Mouse (Mus musculus): ENCODE measurements around the gene Haus6. TPM values are rescaled to one million over a fixed set of nuclear protein-coding genes. Genes with fewer than 3 reads are reported as not detected.

Haus6 gene
- polyA plus RNA-seq, 1 experiment from 2014 or later: 32.6 TPM

GRCm38 (mm10) chr4:86561061-86561460 is 50.8 kb downstream of the Haus6 start:
- H3K27me3 ChIP-seq (ENCODE audit: control insufficient read depth, insufficient read depth, low read length): no peaks in the 10 kb centered on the region
- ATAC-seq (replicated peaks; ENCODE audit: insufficient number of reproducible peaks, low FRiP score, low TSS enrichment, low read depth): no peak
- WGBS: 98% methylated on average over 3 of the region's 3 CpGs

GRCm38 (mm10) chr4:86559006-86559405 is 52.8 kb downstream of the Haus6 start:
- H3K4me2 ChIP-seq (ENCODE audit: low read depth, low read length): no peak overlapping the region
- DNase-seq (ENCODE audit: low spot score) (no peak), ATAC-seq (replicated peaks; ENCODE audit: insufficient number of reproducible peaks, low FRiP score, low TSS enrichment, low read depth) (no peak)
- WGBS: 61% methylated on average over 4 of the region's 4 CpGs
- H3K36me3 ChIP-seq (replicated peaks; ENCODE audit: control insufficient read depth, insufficient read depth, low read depth, low read length): no peaks in the 10 kb centered on the region
- no peaks in the 10 kb centered on the region for H3K9me3 ChIP-seq (replicated peaks; ENCODE audit: control insufficient read depth, low read length)
- H3K27me3 ChIP-seq (ENCODE audit: control insufficient read depth, insufficient read depth, low read length): no peaks in the 10 kb centered on the region
- no peak overlapping the region for H3K9ac ChIP-seq (replicated peaks; ENCODE audit: low read length)
- no peak overlapping the region for H3K27ac ChIP-seq (replicated peaks; ENCODE audit: low read depth, low read length)
- H3K4me1 ChIP-seq (ENCODE audit: control insufficient read depth, insufficient read depth, low read length): no peaks in the 10 kb centered on the region
- no peak overlapping the region for H3K4me3 ChIP-seq (ENCODE audit: low read depth, low read length)

More at GRCm38 (mm10) chr4:86561061-86561460, 50.8 kb downstream of the Haus6 start:
- DNase-seq (ENCODE audit: low spot score): no peak
- H3K9ac ChIP-seq (replicated peaks; ENCODE audit: low read length): no peak overlapping the region
- no peaks in the 10 kb centered on the region for H3K9me3 ChIP-seq (replicated peaks; ENCODE audit: control insufficient read depth, low read length)
- H3K4me2 ChIP-seq (ENCODE audit: low read depth, low read length): no peak overlapping the region
- no peaks in the 10 kb centered on the region for H3K4me1 ChIP-seq (ENCODE audit: control insufficient read depth, insufficient read depth, low read length)
- no peak overlapping the region for H3K4me3 ChIP-seq (ENCODE audit: low read depth, low read length)
- no peaks in the 10 kb centered on the region for H3K36me3 ChIP-seq (replicated peaks; ENCODE audit: control insufficient read depth, insufficient read depth, low read depth, low read length)
- no peak overlapping the region for H3K27ac ChIP-seq (replicated peaks; ENCODE audit: low read depth, low read length)

- DNase-seq (ENCODE audit: low spot score) (no peak), ATAC-seq (replicated peaks; ENCODE audit: insufficient number of reproducible peaks, low FRiP score, low TSS enrichment, low read depth) (no peak)
- Histone ChIP-seq H3K4me3 (ENCODE audit: low read depth, low read length) (no peak within 1 kb of the TSS), H3K4me1 (ENCODE audit: control insufficient read depth, insufficient read depth, low read length) (no peaks in the 10 kb centered on the region), H3K9ac (replicated peaks; ENCODE audit: low read length) (no peak within 1 kb of the TSS), H3K27me3 (ENCODE audit: control insufficient read depth, insufficient read depth, low read length) (no peaks in the 10 kb centered on the region), H3K4me2 (ENCODE audit: low read depth, low read length) (no peak within 1 kb of the TSS), H3K27ac (replicated peaks; ENCODE audit: low read depth, low read length) (no peak within 1 kb of the TSS), H3K9me3 (replicated peaks; ENCODE audit: control insufficient read depth, low read length) (no peaks in the 10 kb centered on the region), H3K36me3 (replicated peaks; ENCODE audit: control insufficient read depth, insufficient read depth, low read depth, low read length) (no peaks in the 10 kb centered on the region)
- WGBS: 91% methylated on average over 7 of the region's 7 CpGs
Observed at GRCm38 (mm10) chr4:86558228-86558627, 53.6 kb downstream of the Haus6 start, which contains the start of gene Saxo1. Saxo1 (minus strand) TSS chr4:86558328.

- Histone ChIP-seq H3K9me3 (replicated peaks; ENCODE audit: control insufficient read depth, low read length) (no peaks in the 10 kb centered on the region), H3K27ac (replicated peaks; ENCODE audit: low read depth, low read length) (no peak overlapping the region), H3K27me3 (ENCODE audit: control insufficient read depth, insufficient read depth, low read length) (no peaks in the 10 kb centered on the region), H3K36me3 (replicated peaks; ENCODE audit: control insufficient read depth, insufficient read depth, low read depth, low read length) (no peaks in the 10 kb centered on the region), H3K4me3 (ENCODE audit: low read depth, low read length) (no peak overlapping the region), H3K9ac (replicated peaks; ENCODE audit: low read length) (no peak overlapping the region), H3K4me1 (ENCODE audit: control insufficient read depth, insufficient read depth, low read length) (no peaks in the 10 kb centered on the region), H3K4me2 (ENCODE audit: low read depth, low read length) (no peak overlapping the region)
- ATAC-seq (replicated peaks; ENCODE audit: insufficient number of reproducible peaks, low FRiP score, low TSS enrichment, low read depth) (no peak), DNase-seq (ENCODE audit: low spot score) (no peak)
- WGBS: 65% methylated on average over 7 of the region's 7 CpGs
Observed at GRCm38 (mm10) chr4:86557371-86557770, 54.5 kb downstream of the Haus6 start.

- no peaks in the 10 kb centered on the region for H3K9me3 ChIP-seq (replicated peaks; ENCODE audit: control insufficient read depth, low read length)
- no peaks in the 10 kb centered on the region for H3K36me3 ChIP-seq (replicated peaks; ENCODE audit: control insufficient read depth, insufficient read depth, low read depth, low read length)
- H3K27ac ChIP-seq (replicated peaks; ENCODE audit: low read depth, low read length): no peak overlapping the region
- H3K4me1 ChIP-seq (ENCODE audit: control insufficient read depth, insufficient read depth, low read length): no peaks in the 10 kb centered on the region
- no peak overlapping the region for H3K4me2 ChIP-seq (ENCODE audit: low read depth, low read length)
- no peak overlapping the region for H3K9ac ChIP-seq (replicated peaks; ENCODE audit: low read length)
- DNase-seq (ENCODE audit: low spot score) (peak; percentile 86), ATAC-seq (replicated peaks; ENCODE audit: insufficient number of reproducible peaks, low FRiP score, low TSS enrichment, low read depth) (peak; percentile 59; the same call in 1 of the 2 replicates)
- H3K4me3 ChIP-seq (ENCODE audit: low read depth, low read length): no peak overlapping the region
- H3K27me3 ChIP-seq (ENCODE audit: control insufficient read depth, insufficient read depth, low read length): no peaks in the 10 kb centered on the region
- WGBS: 27% methylated on average over 6 of the region's 6 CpGs
Observed at GRCm38 (mm10) chr4:86555035-86555707, 56.7 kb downstream of the Haus6 start.

- Histone ChIP-seq H3K27me3 (ENCODE audit: control insufficient read depth, insufficient read depth, low read length) (no peaks in the 10 kb centered on the region), H3K4me1 (ENCODE audit: control insufficient read depth, insufficient read depth, low read length) (no peaks in the 10 kb centered on the region), H3K36me3 (replicated peaks; ENCODE audit: control insufficient read depth, insufficient read depth, low read depth, low read length) (no peaks in the 10 kb centered on the region), H3K9me3 (replicated peaks; ENCODE audit: control insufficient read depth, low read length) (no peaks in the 10 kb centered on the region), H3K4me2 (ENCODE audit: low read depth, low read length) (no peak overlapping the region), H3K9ac (replicated peaks; ENCODE audit: low read length) (no peak overlapping the region), H3K4me3 (ENCODE audit: low read depth, low read length) (no peak overlapping the region), H3K27ac (replicated peaks; ENCODE audit: low read depth, low read length) (no peak overlapping the region)
- no peak for ATAC-seq (replicated peaks; ENCODE audit: insufficient number of reproducible peaks, low FRiP score, low TSS enrichment, low read depth)
- 76% methylated on average over 9 of the region's 9 CpGs for WGBS
- DNase-seq (ENCODE audit: low spot score): no peak
Observed at GRCm38 (mm10) chr4:86548332-86548731, 63.5 kb downstream of the Haus6 start.

- no peak overlapping the region for H3K9ac ChIP-seq (replicated peaks; ENCODE audit: low read length)
- H3K27me3 ChIP-seq (ENCODE audit: control insufficient read depth, insufficient read depth, low read length): no peaks in the 10 kb centered on the region
- H3K27ac ChIP-seq (replicated peaks; ENCODE audit: low read depth, low read length): no peak overlapping the region
- H3K9me3 ChIP-seq (replicated peaks; ENCODE audit: control insufficient read depth, low read length): no peaks in the 10 kb centered on the region
- H3K36me3 ChIP-seq (replicated peaks; ENCODE audit: control insufficient read depth, insufficient read depth, low read depth, low read length): no peaks in the 10 kb centered on the region
- WGBS: 58% methylated on average over 5 of the region's 5 CpGs
- H3K4me1 ChIP-seq (ENCODE audit: control insufficient read depth, insufficient read depth, low read length): no peaks in the 10 kb centered on the region
- peak; percentile 74 for DNase-seq (ENCODE audit: low spot score)
- ATAC-seq (replicated peaks; ENCODE audit: insufficient number of reproducible peaks, low FRiP score, low TSS enrichment, low read depth): no peak
- no peak overlapping the region for H3K4me3 ChIP-seq (ENCODE audit: low read depth, low read length)
- no peak overlapping the region for H3K4me2 ChIP-seq (ENCODE audit: low read depth, low read length)
Observed at GRCm38 (mm10) chr4:86545615-86546014, 66.2 kb downstream of the Haus6 start.

- no peaks in the 10 kb centered on the region for H3K27me3 ChIP-seq (ENCODE audit: control insufficient read depth, insufficient read depth, low read length)
- ATAC-seq (replicated peaks; ENCODE audit: insufficient number of reproducible peaks, low FRiP score, low TSS enrichment, low read depth): no peak
- no peak overlapping the region for H3K27ac ChIP-seq (replicated peaks; ENCODE audit: low read depth, low read length)
- H3K4me2 ChIP-seq (ENCODE audit: low read depth, low read length): no peak overlapping the region
- H3K4me3 ChIP-seq (ENCODE audit: low read depth, low read length): no peak overlapping the region
- no peak overlapping the region for H3K9ac ChIP-seq (replicated peaks; ENCODE audit: low read length)
- no peaks in the 10 kb centered on the region for H3K4me1 ChIP-seq (ENCODE audit: control insufficient read depth, insufficient read depth, low read length)
- no peaks in the 10 kb centered on the region for H3K9me3 ChIP-seq (replicated peaks; ENCODE audit: control insufficient read depth, low read length)
- 85% methylated on average over 3 of the region's 3 CpGs for WGBS
- H3K36me3 ChIP-seq (replicated peaks; ENCODE audit: control insufficient read depth, insufficient read depth, low read depth, low read length): no peaks in the 10 kb centered on the region
- DNase-seq (ENCODE audit: low spot score): no peak
Observed at GRCm38 (mm10) chr4:86543999-86544398, 67.9 kb downstream of the Haus6 start.
